ENCODE assay signal across 17 mouse cellular contexts in the genomic region with DNA sequence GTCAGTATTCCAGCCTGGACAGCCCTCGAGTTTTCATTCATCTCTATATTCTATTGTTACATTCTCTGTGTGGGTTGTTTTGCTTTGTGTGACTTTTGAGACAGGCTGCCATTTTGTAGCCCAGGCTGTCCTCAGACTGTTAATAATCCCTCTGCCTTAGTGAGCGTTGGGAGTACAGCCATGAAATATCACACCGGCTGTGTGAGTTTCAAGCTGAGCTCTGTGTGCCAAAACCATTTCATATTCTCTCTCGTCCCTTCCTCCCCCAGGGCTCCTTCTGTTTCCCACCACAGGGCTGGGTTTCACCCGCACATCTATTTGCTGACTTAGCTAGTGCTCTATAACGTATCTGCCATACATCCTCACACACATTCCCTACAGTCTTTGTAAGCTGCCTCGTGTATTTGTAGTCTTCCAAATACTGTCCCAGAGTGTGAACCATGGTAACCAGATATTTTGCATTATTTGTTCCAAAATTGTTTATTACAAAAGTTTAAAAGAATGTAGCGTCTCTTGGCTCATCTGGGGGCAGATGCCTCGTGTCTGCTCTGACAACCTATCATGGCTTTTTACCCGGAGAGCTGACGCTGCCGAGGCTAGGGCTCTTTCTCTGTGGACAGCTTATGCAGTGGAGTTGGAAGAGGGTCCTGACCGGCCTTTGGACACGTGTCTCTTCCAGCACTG.
DNase-seq lines count a peak whose midpoint lies in the region; ATAC-seq lines count a peak whose summit lies in the region.
"Had no signal": no experiment of that assay in that cellular context is flagged by ENCODE, and none has a peak within 500 bp of the region (broad histone marks: within the 10 kb centered on the region; RNA-seq: fewer than 3 reads in every experiment).

No protein-coding gene starts in this region.

- H3K27ac ChIP-seq in forebrain, embryonic 13.5 days: peak overlapping the region; percentile 40
- no peak overlapping the region for H3K27ac ChIP-seq in forebrain, embryonic 10.5 days
- no peak overlapping the region for H3K27ac ChIP-seq in hindbrain, embryonic 14.5 days
- H3K27ac ChIP-seq: left cerebral cortex, adult 2 months; neural tube, embryonic 15.5 days; stomach, embryonic 15.5 days had no signal

- H3K4me3 ChIP-seq in forebrain, embryonic 13.5 days: no peak overlapping the region
- H3K4me3 ChIP-seq in forebrain, embryonic 10.5 days: no peak overlapping the region
- no peak overlapping the region for H3K4me3 ChIP-seq in hindbrain, embryonic 14.5 days (replicated peaks; ENCODE audit: low read length)
- H3K4me3 ChIP-seq: left cerebral cortex, adult 2 months; neural tube, embryonic 15.5 days; stomach, embryonic 15.5 days had no signal

- H3K27me3 ChIP-seq in forebrain, embryonic 13.5 days: no peaks in the 10 kb centered on the region
- H3K27me3 ChIP-seq in forebrain, embryonic 10.5 days (ENCODE audit: poor library complexity, severe bottlenecking): no peaks in the 10 kb centered on the region
- H3K27me3 ChIP-seq in hindbrain, embryonic 14.5 days (ENCODE audit: control insufficient read depth, insufficient read depth, low read length): no peaks in the 10 kb centered on the region
- H3K27me3 ChIP-seq: neural tube, embryonic 15.5 days; stomach, embryonic 15.5 days had no signal

- H3K9ac ChIP-seq in forebrain, embryonic 13.5 days: no peak overlapping the region
- no peak overlapping the region for H3K9ac ChIP-seq in hindbrain, embryonic 14.5 days
- H3K9ac ChIP-seq: neural tube, embryonic 15.5 days; stomach, embryonic 15.5 days had no signal

- 84% methylated on average over 14 of the region's 14 CpGs for WGBS in forebrain, embryonic 13.5 days
- WGBS in forebrain, embryonic 10.5 days: 93% methylated on average over 14 of the region's 14 CpGs
- WGBS in hindbrain, embryonic 14.5 days: 74% methylated on average over 14 of the region's 14 CpGs

- H3K36me3 ChIP-seq in forebrain, embryonic 13.5 days (ENCODE audit: poor library complexity, severe bottlenecking): peaks cover 50% of the 10 kb centered on the region
- peaks cover 43% of the 10 kb centered on the region for H3K36me3 ChIP-seq in forebrain, embryonic 10.5 days (replicated peaks)
- H3K36me3 ChIP-seq in hindbrain, embryonic 14.5 days (replicated peaks; ENCODE audit: control insufficient read depth, insufficient read depth): peaks cover 46% of the 10 kb centered on the region

- no peaks in the 10 kb centered on the region; the same call in 1 of the 2 replicates for H3K9me3 ChIP-seq in forebrain, embryonic 13.5 days (replicated peaks)
- peaks cover 3% of the 10 kb centered on the region; the same call in 1 of the 2 replicates for H3K9me3 ChIP-seq in forebrain, embryonic 10.5 days
- no peaks in the 10 kb centered on the region for H3K9me3 ChIP-seq in hindbrain, embryonic 14.5 days (ENCODE audit: control insufficient read depth, low read length)
- H3K9me3 ChIP-seq: neural tube, embryonic 15.5 days; stomach, embryonic 15.5 days had no signal

- peaks cover 52% of the 10 kb centered on the region for H3K4me1 ChIP-seq in forebrain, embryonic 13.5 days
- peaks cover 42% of the 10 kb centered on the region for H3K4me1 ChIP-seq in forebrain, embryonic 10.5 days
- H3K4me1 ChIP-seq in hindbrain, embryonic 14.5 days (replicated peaks; ENCODE audit: control insufficient read depth, insufficient read depth, low read length): peaks cover 34% of the 10 kb centered on the region

- H3K4me2 ChIP-seq in forebrain, embryonic 13.5 days: no peak overlapping the region
- H3K4me2 ChIP-seq in hindbrain, embryonic 14.5 days (replicated peaks): no peak overlapping the region
- H3K4me2 ChIP-seq: neural tube, embryonic 15.5 days; stomach, embryonic 15.5 days had no signal

- peak; percentile 28; the same call in 1 of the 2 replicates for ATAC-seq in forebrain, embryonic 13.5 days
- ATAC-seq in hindbrain, embryonic 14.5 days (ENCODE audit: low FRiP score): no peak

- no peak for DNase-seq in forebrain, embryonic 10.5 days (ENCODE audit: extremely low spot score, low spot score)
- DNase-seq in layer of hippocampus, adult 11-12 months (ENCODE audit: low spot score): peak; percentile 61
- no peak for DNase-seq in layer of hippocampus, adult 9-10 months (ENCODE audit: low spot score)
- peak; percentile 77 for DNase-seq in brain, adult 2 months (ENCODE audit: low read depth, low spot score)
- peak; percentile 86 for DNase-seq in layer of hippocampus, adult 9-11 months
- DNase-seq in embryo, embryonic 10 days (ENCODE audit: low spot score): no peak
- no peak for DNase-seq in hindbrain, embryonic 14.5 days (ENCODE audit: low spot score)
- DNase-seq: adrenal gland, postnatal 25 days; cerebellum, postnatal 14 days; kidney, adult 11 months; kidney, postnatal 10 days; retina, postnatal 1 day; thymus, postnatal 4 days had no signal

Comparison
In these comparisons a context has a peak if more than half of its experiments do, and no peak if none do; other contexts are left out.
1. DNase-seq: peak in layer of hippocampus, adult 11-12 months (single experiment), brain, adult 2 months (single experiment) and layer of hippocampus, adult 9-11 months (single experiment); none in forebrain, embryonic 10.5 days (single experiment), layer of hippocampus, adult 9-10 months (single experiment), embryo, embryonic 10 days (single experiment) and hindbrain, embryonic 14.5 days (single experiment).